Mouse (Mus musculus): ENCODE measurements around the gene Dsn1. TPM values are rescaled to one million over a fixed set of nuclear protein-coding genes. Genes with fewer than 3 reads are reported as not detected.

Dsn1 gene
- polyA plus RNA-seq, 1 experiment from 2014 or later = 37.6 TPM

- Histone ChIP-seq H3K4me1 (0 out of 2 replicates have a peak, but pooled peaks cover 2% of the 10 kb centered on the region), H3K36me3 (peaks cover 87% of the 10 kb centered on the region), H3K27me3 (no peaks in the 10 kb centered on the region), H3K4me2 (no peak overlapping the region), H3K4me3 (replicated peaks) (no peak overlapping the region), H3K27ac (no peak overlapping the region), H3K9ac (no peak overlapping the region), H3K9me3 (replicated peaks) (no peaks in the 10 kb centered on the region)
- 83% methylated on average over 18 of the region's 18 CpGs for WGBS
- no peak for ATAC-seq (replicated peaks; ENCODE audit: low FRiP score)
Measured at GRCm38 (mm10) chr2:157016529-157017270, 9.7 kb upstream of the Dsn1 start.

DNA sequence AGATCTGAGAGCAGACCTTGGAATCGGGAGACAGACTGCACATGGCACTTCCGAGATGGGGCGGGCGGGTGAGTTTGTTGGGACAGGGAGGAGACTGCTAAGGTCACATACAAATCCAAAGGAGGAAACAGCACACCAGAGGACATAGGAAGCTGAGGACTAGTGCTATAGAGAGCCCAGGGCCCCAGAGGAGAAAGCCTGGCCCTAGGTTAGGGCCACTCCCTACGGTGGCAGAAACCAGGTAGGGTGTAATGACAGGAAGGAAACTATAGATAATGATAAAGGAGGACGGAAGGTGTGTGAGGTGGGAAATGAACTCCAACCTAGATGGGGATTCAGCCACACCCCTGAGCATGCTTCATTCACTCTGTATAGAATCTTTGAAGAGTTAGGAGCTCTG lies 5.4 kb upstream of the Dsn1 start:
- Histone ChIP-seq H3K27me3 (no peaks in the 10 kb centered on the region), H3K9me3 (replicated peaks) (no peaks in the 10 kb centered on the region), H3K27ac (no peak overlapping the region), H3K4me3 (replicated peaks) (no peak overlapping the region), H3K4me2 (no peak overlapping the region), H3K9ac (no peak overlapping the region), H3K4me1 (peaks cover 20% of the 10 kb centered on the region), H3K36me3 (peaks cover 43% of the 10 kb centered on the region)
- no peak for ATAC-seq (replicated peaks; ENCODE audit: low FRiP score)
- WGBS = 89% methylated on average over 6 of the region's 6 CpGs

GRCm38 (mm10) chr2:157010634-157011310 lies 3.8 kb upstream of the Dsn1 start:
- H3K9me3 ChIP-seq (replicated peaks) = no peaks in the 10 kb centered on the region
- peaks cover 27% of the 10 kb centered on the region for H3K36me3 ChIP-seq
- H3K4me2 ChIP-seq = no peak overlapping the region
- H3K4me1 ChIP-seq = peaks cover 28% of the 10 kb centered on the region
- no peak for ATAC-seq (replicated peaks; ENCODE audit: low FRiP score)
- H3K27me3 ChIP-seq = no peaks in the 10 kb centered on the region
- 39% methylated on average over 11 of the region's 11 CpGs for WGBS
- H3K27ac ChIP-seq = 0 out of 2 replicates have a peak overlapping the region, but pooled peaks have one; percentile 0
- H3K9ac ChIP-seq = no peak overlapping the region
- no peak overlapping the region for H3K4me3 ChIP-seq (replicated peaks)

GRCm38 (mm10) chr2:157010121-157010520 lies 3.2 kb upstream of the Dsn1 start:
- no peak overlapping the region for H3K4me2 ChIP-seq
- no peak overlapping the region for H3K4me3 ChIP-seq (replicated peaks)
- no peaks in the 10 kb centered on the region for H3K27me3 ChIP-seq
- 0 out of 2 replicates have a peak overlapping the region, but pooled peaks have one; percentile 0 for H3K27ac ChIP-seq
- ATAC-seq (replicated peaks; ENCODE audit: low FRiP score) = no peak
- H3K9ac ChIP-seq = no peak overlapping the region
- H3K36me3 ChIP-seq = peaks cover 22% of the 10 kb centered on the region
- H3K4me1 ChIP-seq = peaks cover 31% of the 10 kb centered on the region
- H3K9me3 ChIP-seq (replicated peaks) = no peaks in the 10 kb centered on the region

DNA sequence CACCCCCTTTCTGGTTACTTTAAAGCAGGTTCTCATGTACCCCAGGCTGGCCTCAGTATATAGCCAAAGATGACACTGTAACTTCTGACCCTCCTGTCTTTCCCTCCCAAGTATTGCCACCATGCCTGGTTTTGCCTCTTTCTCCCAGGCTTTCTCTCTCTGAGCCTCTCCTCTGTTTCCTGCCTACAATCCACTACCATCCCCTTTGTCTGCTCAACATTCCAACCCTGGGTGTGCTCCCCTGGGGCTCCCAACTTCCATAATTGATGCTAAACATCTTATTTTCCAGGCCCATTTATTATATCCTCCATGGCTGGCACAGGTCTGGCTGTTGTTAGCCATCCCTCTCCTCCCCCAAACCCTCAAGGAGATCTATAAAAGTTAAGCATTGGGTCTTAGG lies 1.6 kb upstream of the Dsn1 start:
- no peak for ATAC-seq (replicated peaks; ENCODE audit: low FRiP score)
- H3K9ac ChIP-seq = no peak overlapping the region
- H3K36me3 ChIP-seq = peaks cover 22% of the 10 kb centered on the region
- no peaks in the 10 kb centered on the region for H3K9me3 ChIP-seq (replicated peaks)
- H3K4me2 ChIP-seq = no peak overlapping the region
- H3K27me3 ChIP-seq = no peaks in the 10 kb centered on the region
- H3K4me1 ChIP-seq = peaks cover 31% of the 10 kb centered on the region
- H3K27ac ChIP-seq = no peak overlapping the region
- H3K4me3 ChIP-seq (replicated peaks) = no peak overlapping the region

- Histone ChIP-seq H3K27me3 (no peaks in the 10 kb centered on the region), H3K4me3 (replicated peaks) (peak overlapping the region; percentile 88), H3K9ac (peak overlapping the region; percentile 85), H3K36me3 (peaks cover 24% of the 10 kb centered on the region), H3K4me1 (peaks cover 31% of the 10 kb centered on the region), H3K27ac (peak overlapping the region; percentile 66), H3K9me3 (replicated peaks) (no peaks in the 10 kb centered on the region), H3K4me2 (peak overlapping the region; percentile 91)
- peak; percentile 34; the same call in 1 of the 2 replicates for ATAC-seq (replicated peaks; ENCODE audit: low FRiP score)
- 29% methylated on average over 5 of the region's 5 CpGs for WGBS
Measured at GRCm38 (mm10) chr2:157007234-157007596, 261 bp upstream of the Dsn1 start.

DNA sequence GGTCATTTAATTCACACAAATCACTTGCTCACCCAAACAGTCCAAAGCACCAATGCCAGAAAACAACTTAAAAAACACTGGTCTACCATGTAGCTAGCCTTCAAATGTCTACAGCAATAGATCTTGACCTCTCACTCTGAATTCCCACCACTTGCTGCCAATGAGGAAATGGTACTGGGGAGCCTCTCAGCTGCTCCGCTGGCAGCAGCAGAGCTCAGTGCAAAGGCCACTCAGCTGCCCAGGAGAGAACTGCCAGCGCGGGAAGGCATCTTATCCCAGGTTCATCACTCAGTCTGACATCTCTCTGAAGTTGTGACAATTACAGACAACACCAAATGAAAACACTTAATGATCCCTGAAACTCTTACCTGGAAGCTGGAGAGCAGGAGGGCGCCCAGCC lies 4.6 kb downstream of the Dsn1 start:
- H3K9me3 ChIP-seq (replicated peaks) = no peaks in the 10 kb centered on the region
- H3K36me3 ChIP-seq = peaks cover 66% of the 10 kb centered on the region
- ATAC-seq (replicated peaks; ENCODE audit: low FRiP score) = no peak
- H3K27ac ChIP-seq = no peak overlapping the region
- H3K4me1 ChIP-seq = peaks cover 10% of the 10 kb centered on the region
- no peaks in the 10 kb centered on the region for H3K27me3 ChIP-seq
- 87% methylated on average over 4 of the region's 4 CpGs for WGBS
- no peak overlapping the region for H3K9ac ChIP-seq
- no peak overlapping the region for H3K4me3 ChIP-seq (replicated peaks)
- no peak overlapping the region for H3K4me2 ChIP-seq

DNA sequence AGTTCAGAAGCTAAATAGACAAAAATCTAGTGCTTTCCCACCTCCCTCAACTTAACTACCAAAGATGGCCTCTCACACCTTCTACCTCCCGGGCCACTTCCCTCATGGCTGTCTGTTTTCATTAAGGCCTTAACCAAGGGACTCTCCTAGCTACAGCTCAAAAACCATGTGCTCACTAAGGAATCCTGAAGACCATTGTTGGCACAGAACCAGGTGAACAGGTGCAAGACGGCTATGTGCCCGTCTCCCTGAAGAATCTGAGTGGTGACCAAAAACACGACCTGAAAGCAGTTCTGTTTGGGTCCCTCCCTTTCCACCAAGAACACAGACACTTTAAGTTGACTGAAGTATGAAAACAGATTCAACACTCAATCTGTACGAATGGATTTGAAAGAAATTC lies 8.7 kb downstream of the Dsn1 start:
- Histone ChIP-seq H3K4me3 (replicated peaks) (no peak overlapping the region), H3K36me3 (peaks cover 78% of the 10 kb centered on the region), H3K4me1 (0 out of 2 replicates have a peak, but pooled peaks cover 3% of the 10 kb centered on the region), H3K27ac (no peak overlapping the region), H3K9ac (no peak overlapping the region), H3K27me3 (no peaks in the 10 kb centered on the region), H3K9me3 (replicated peaks) (no peaks in the 10 kb centered on the region), H3K4me2 (no peak overlapping the region)
- ATAC-seq (replicated peaks; ENCODE audit: low FRiP score) = no peak
- WGBS = 88% methylated on average over 5 of the region's 5 CpGs

DNA sequence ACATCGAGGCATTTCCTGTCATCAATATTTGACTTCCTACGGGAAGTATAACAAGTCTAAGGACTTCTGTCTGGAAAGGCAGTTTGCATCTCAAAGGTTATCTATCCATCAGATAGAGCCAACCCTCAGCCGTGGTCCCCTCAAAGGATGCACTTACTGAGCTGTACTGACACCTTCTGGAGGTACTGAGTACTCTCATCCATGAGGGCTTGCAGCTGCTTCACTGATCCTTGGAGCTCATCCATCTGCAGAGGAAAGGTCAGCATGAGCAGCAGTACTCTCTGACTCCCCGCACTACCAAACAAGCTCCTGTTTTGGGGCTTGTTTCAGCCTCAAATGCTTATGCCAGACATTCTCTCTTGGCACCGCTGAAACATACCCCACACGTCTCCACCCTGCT lies 10.4 kb downstream of the Dsn1 start:
- Histone ChIP-seq H3K9ac (no peak overlapping the region), H3K4me3 (replicated peaks) (no peak overlapping the region), H3K27ac (no peak overlapping the region), H3K4me1 (peaks cover 3% of the 10 kb centered on the region; the same call in 1 of the 2 replicates), H3K27me3 (no peaks in the 10 kb centered on the region), H3K4me2 (no peak overlapping the region), H3K36me3 (peaks cover 72% of the 10 kb centered on the region), H3K9me3 (replicated peaks) (no peaks in the 10 kb centered on the region)
- WGBS = 52% methylated on average over 6 of the region's 6 CpGs
- no peak for ATAC-seq (replicated peaks; ENCODE audit: low FRiP score)

- peak within 1 kb of the TSS; percentile 66 for H3K27ac ChIP-seq
- H3K36me3 ChIP-seq = peaks cover 25% of the 10 kb centered on the region
- H3K4me3 ChIP-seq (replicated peaks) = peak within 1 kb of the TSS; percentile 89
- H3K4me1 ChIP-seq = peaks cover 13% of the 10 kb centered on the region
- peak within 1 kb of the TSS; percentile 85 for H3K9ac ChIP-seq
- peak within 1 kb of the TSS; percentile 89 for H3K4me2 ChIP-seq
- no peaks in the 10 kb centered on the region for H3K9me3 ChIP-seq (replicated peaks)
- WGBS = under 1% methylated on average over 64 of the region's 66 CpGs
- H3K27me3 ChIP-seq = no peaks in the 10 kb centered on the region
- peak; percentile 97 for ATAC-seq (replicated peaks; ENCODE audit: low FRiP score)
Measured at GRCm38 (mm10) chr2:156991470-156992319, 15.3 kb downstream of the Dsn1 start, which contains the start of gene Ndrg3. Ndrg3 (minus strand) TSS chr2:156992056.

DNA sequence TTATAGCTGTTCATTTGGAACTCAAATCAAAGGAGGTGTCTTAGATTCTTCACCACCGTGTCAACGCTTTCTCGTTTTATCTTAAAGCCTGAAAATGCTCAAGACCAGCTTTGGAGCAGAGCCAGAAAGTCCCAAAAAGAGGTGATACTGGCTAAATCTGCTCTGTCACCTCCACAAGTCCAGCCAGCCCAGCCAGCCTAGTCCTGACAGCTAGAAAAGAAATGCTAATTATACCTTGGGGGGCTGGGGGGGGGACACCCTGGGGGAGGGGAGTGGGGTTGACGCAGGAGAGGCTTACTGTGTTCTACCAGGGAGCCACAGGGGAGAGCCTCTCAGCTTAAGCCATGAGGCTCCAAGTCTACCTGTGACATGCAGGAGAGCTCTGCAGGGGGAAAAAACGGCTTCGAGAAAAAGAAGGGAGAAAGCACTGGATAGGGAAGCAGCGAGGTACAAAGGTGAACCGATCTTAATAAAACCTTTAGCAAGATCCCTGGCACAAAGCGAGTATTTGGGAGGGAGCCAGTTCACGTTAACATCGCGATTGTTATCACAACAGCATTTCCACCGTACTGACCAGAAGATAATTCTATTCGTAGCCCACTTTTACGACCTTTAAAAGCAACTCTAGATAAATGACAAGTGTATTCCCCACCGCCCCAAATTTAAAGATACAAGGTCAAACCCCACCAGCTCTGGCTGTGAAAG lies 16.1 kb downstream of the Dsn1 start:
- Histone ChIP-seq H3K4me2 (peak overlapping the region; percentile 89), H3K4me3 (replicated peaks) (peak overlapping the region; percentile 89), H3K36me3 (peaks cover 17% of the 10 kb centered on the region), H3K9ac (peak overlapping the region; percentile 85), H3K27ac (no peak overlapping the region), H3K27me3 (no peaks in the 10 kb centered on the region), H3K9me3 (replicated peaks) (no peaks in the 10 kb centered on the region), H3K4me1 (peaks cover 12% of the 10 kb centered on the region)
- ATAC-seq (replicated peaks; ENCODE audit: low FRiP score) = no peak
- 5% methylated on average over 16 of the region's 16 CpGs for WGBS

All from kidney, embryonic 15.5 days (tissue).